Mouse (Mus musculus) heart, adult 18-20 months (tissue): ENCODE measurements around the gene Rfx3. TPM values are rescaled to one million over a fixed set of nuclear protein-coding genes. Genes with fewer than 3 reads are reported as not detected.

Source experiments
- DNase-seq, 2 experiments: peaks; one replicate each; pipeline ENCODE4 v3.0.0; 2021 to 2022; ENCODE audit warnings: mixed read lengths in 1 of 2
- total RNA-seq, 2 experiments: library from RNA; stranded (reverse); gene quantifications; 2 replicates each; pipeline ENCODE4 v1.2.3; 2021

Rfx3 gene
- total RNA-seq, 2 experiments from 2014 or later: 2.2 to 3.8 TPM

DNA sequence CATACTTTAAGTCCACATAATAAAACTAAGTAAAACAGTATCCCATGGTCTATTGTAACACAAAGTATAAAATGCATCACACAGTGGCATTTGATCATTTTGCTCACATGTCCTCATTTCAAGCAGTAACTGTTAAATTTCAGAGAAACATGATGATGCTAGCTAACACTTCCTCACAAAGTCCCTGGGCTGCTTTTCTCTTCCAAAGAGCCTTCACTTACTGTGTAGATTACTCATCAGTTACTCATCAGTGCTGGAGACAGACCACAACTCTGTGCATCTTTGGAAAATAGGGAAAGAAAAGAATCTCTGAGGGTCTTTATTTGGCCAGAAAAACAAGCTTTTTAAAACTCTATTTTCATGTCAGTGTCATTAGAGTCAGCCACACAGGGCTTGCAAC is 294.7 kb downstream of the Rfx3 start:
- DNase-seq: no peak
